Mouse (Mus musculus): Measurements from ENCODE around the gene Bard1. TPM values are rescaled to one million over a fixed set of nuclear protein-coding genes. Genes with fewer than 3 reads are reported as not detected.

Bard1 gene
- polyA plus RNA-seq, 1 experiment from 2014 or later, result 3.1 TPM

DNA sequence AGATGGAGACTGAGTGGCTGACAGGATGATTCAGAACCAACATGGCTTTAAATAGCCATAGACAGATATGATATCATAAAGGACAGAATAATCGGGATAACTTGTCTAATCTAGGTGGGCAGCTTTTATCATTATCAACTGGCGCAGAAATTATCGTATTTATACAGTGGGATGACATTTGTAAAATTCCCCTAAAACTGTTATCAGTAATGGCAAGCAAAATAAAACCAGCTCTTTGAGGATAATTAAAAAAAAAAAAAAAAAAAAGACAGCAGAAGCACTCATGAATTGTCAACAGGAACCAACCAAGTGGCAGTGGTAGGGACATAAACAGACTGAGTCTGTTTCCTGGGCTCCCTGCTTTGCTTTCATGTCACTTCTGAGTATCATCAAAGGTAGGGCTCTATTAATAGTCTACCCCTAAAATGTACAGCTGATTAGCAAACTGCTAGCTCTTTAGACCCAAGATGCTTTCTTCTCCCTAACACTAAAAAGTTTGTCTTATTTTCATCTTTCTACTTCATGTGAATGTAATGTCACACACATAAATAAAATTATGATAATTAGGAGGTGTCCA, 34.1 kb downstream of the Bard1 start:
- Histone ChIP-seq H3K27ac (replicated peaks; ENCODE audit: low read depth, low read length) (no peak overlapping the region), H3K27me3 (ENCODE audit: control insufficient read depth, insufficient read depth, low read length) (no peaks in the 10 kb centered on the region), H3K9me3 (ENCODE audit: control insufficient read depth, low read length) (no peaks in the 10 kb centered on the region), H3K4me1 (ENCODE audit: control insufficient read depth, insufficient read depth, low read length) (no peaks in the 10 kb centered on the region), H3K4me2 (ENCODE audit: low read depth, severe bottlenecking) (no peak overlapping the region), H3K9ac (ENCODE audit: low read length) (no peak overlapping the region), H3K36me3 (ENCODE audit: control insufficient read depth, insufficient read depth, low read length) (no peaks in the 10 kb centered on the region; the same call in 1 of the 2 replicates), H3K4me3 (ENCODE audit: low read depth, low read length) (no peak overlapping the region)
- 96% methylated on average over 3 of the region's 3 CpGs for WGBS
- no peak for ATAC-seq (ENCODE audit: insufficient number of reproducible peaks, low FRiP score, low TSS enrichment, low read depth)
- DNase-seq (ENCODE audit: low spot score), result no peak

DNA sequence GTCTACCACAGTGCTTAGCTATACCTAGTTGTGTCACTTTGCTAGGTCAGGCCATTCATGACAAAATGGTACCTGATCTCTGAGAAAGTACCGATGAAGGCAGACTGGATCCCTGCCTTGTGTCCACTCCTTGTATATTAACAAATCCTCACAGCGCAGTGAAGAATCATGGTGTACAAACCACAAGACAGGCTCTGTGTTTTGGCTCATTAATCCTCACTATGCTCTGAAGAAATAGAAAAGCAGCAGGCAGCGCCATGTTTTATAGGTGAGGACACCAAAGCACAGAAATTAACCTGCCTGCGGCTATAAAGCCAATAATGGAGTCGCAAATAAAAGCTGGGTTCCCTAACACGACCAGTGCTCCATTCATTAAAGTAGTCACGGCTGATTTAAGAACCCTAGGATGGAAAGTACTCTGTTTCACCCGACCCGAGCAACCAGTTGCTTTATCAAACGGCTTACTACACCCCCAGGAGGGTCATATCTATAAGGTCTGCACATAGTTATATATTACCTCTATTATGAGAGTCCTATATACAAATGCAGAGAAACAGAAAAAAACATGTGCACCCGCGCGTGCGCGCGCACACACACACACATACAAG, 39.0 kb downstream of the Bard1 start:
- Histone ChIP-seq H3K4me3 (ENCODE audit: low read depth, low read length) (no peak overlapping the region), H3K4me1 (ENCODE audit: control insufficient read depth, insufficient read depth, low read length) (no peaks in the 10 kb centered on the region), H3K4me2 (ENCODE audit: low read depth, severe bottlenecking) (no peak overlapping the region), H3K27me3 (ENCODE audit: control insufficient read depth, insufficient read depth, low read length) (no peaks in the 10 kb centered on the region), H3K9ac (ENCODE audit: low read length) (no peak overlapping the region), H3K9me3 (ENCODE audit: control insufficient read depth, low read length) (no peaks in the 10 kb centered on the region), H3K36me3 (ENCODE audit: control insufficient read depth, insufficient read depth, low read length) (no peaks in the 10 kb centered on the region; the same call in 1 of the 2 replicates), H3K27ac (replicated peaks; ENCODE audit: low read depth, low read length) (no peak overlapping the region)
- ATAC-seq (ENCODE audit: insufficient number of reproducible peaks, low FRiP score, low TSS enrichment, low read depth), result no peak
- 73% methylated on average over 16 of the region's 16 CpGs for WGBS
- no peak for DNase-seq (ENCODE audit: low spot score)

DNA sequence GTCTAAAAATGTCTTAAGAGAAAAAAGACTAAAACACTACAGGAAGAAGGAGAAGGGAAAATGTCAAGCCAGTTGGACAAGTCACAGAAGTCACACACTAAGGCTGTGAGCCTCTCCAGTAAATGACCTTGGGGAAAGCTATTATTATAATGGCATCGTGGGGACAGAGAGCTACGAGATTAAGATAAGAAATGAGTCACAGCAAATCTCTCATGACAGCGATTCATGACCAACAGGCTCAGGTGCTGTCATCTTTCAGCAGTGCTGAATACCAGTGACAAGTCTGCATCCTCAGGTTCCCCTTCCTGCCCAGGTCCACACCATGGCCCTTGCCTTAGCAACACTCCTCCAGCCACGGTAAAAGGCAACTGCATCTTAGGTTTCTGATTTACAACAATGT, 46.8 kb downstream of the Bard1 start:
- Histone ChIP-seq H3K9me3 (ENCODE audit: control insufficient read depth, low read length) (no peaks in the 10 kb centered on the region), H3K27me3 (ENCODE audit: control insufficient read depth, insufficient read depth, low read length) (no peaks in the 10 kb centered on the region), H3K4me2 (ENCODE audit: low read depth, severe bottlenecking) (no peak overlapping the region), H3K4me3 (ENCODE audit: low read depth, low read length) (no peak overlapping the region), H3K36me3 (ENCODE audit: control insufficient read depth, insufficient read depth, low read length) (no peaks in the 10 kb centered on the region; the same call in 1 of the 2 replicates), H3K4me1 (ENCODE audit: control insufficient read depth, insufficient read depth, low read length) (no peaks in the 10 kb centered on the region), H3K27ac (replicated peaks; ENCODE audit: low read depth, low read length) (no peak overlapping the region), H3K9ac (ENCODE audit: low read length) (no peak overlapping the region)
- ATAC-seq (ENCODE audit: insufficient number of reproducible peaks, low FRiP score, low TSS enrichment, low read depth), result no peak
- WGBS, result 79% methylated on average over 4 of the region's 4 CpGs
- DNase-seq (ENCODE audit: low spot score), result no peak

DNA sequence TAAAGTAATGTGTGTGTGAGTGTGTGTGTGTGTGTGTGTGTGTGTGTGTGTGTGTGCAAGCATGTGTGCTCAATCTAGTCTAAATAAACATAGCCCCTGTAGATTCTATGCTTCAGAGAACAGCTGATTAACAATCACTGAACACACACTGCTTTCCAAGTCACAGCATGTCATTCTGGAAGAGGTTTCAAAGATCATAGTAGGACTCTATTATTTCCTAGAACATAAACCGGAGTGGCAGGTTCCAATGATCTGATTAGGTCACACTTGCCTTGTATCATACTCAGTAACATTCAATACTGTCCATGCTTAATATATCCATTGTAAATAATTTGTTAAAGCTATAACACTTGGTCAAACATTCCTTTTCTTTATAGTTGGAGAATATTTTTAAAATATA, 47.5 kb downstream of the Bard1 start:
- Histone ChIP-seq H3K4me1 (ENCODE audit: control insufficient read depth, insufficient read depth, low read length) (no peaks in the 10 kb centered on the region), H3K9me3 (ENCODE audit: control insufficient read depth, low read length) (no peaks in the 10 kb centered on the region), H3K4me3 (ENCODE audit: low read depth, low read length) (no peak overlapping the region), H3K9ac (ENCODE audit: low read length) (no peak overlapping the region), H3K27me3 (ENCODE audit: control insufficient read depth, insufficient read depth, low read length) (no peaks in the 10 kb centered on the region), H3K27ac (replicated peaks; ENCODE audit: low read depth, low read length) (no peak overlapping the region), H3K36me3 (ENCODE audit: control insufficient read depth, insufficient read depth, low read length) (no peaks in the 10 kb centered on the region; the same call in 1 of the 2 replicates), H3K4me2 (ENCODE audit: low read depth, severe bottlenecking) (no peak overlapping the region)
- DNase-seq (ENCODE audit: low spot score) (no peak), ATAC-seq (ENCODE audit: insufficient number of reproducible peaks, low FRiP score, low TSS enrichment, low read depth) (no peak)
- WGBS, result 90% methylated on average over 1 of the region's 1 CpGs

DNA sequence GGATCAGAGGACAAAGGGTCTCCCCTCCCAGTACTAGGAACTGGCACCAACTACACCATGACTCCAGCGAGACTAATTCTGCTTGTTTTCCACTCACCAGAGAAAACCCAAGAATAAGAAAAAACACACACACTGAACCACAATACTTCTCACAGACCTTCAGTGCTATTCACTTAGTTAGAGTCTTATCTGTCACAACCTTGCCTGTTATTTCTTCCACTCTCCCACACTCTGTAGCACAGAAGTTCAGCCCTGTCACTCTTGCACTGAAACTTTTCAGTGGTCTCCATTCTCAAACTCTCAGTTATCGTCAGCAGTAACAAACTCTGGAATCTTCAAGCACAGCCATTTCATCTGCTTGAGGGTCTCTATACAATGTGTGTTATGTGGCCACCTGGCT, 50.2 kb downstream of the Bard1 start:
- Histone ChIP-seq H3K27me3 (ENCODE audit: control insufficient read depth, insufficient read depth, low read length) (no peaks in the 10 kb centered on the region), H3K4me2 (ENCODE audit: low read depth, severe bottlenecking) (no peak overlapping the region), H3K9ac (ENCODE audit: low read length) (no peak overlapping the region), H3K4me1 (ENCODE audit: control insufficient read depth, insufficient read depth, low read length) (no peaks in the 10 kb centered on the region), H3K36me3 (ENCODE audit: control insufficient read depth, insufficient read depth, low read length) (no peaks in the 10 kb centered on the region; the same call in 1 of the 2 replicates), H3K9me3 (ENCODE audit: control insufficient read depth, low read length) (no peaks in the 10 kb centered on the region), H3K27ac (replicated peaks; ENCODE audit: low read depth, low read length) (no peak overlapping the region), H3K4me3 (ENCODE audit: low read depth, low read length) (no peak overlapping the region)
- DNase-seq (ENCODE audit: low spot score), result no peak
- no peak for ATAC-seq (ENCODE audit: insufficient number of reproducible peaks, low FRiP score, low TSS enrichment, low read depth)
- WGBS, result 92% methylated on average over 2 of the region's 2 CpGs

DNA sequence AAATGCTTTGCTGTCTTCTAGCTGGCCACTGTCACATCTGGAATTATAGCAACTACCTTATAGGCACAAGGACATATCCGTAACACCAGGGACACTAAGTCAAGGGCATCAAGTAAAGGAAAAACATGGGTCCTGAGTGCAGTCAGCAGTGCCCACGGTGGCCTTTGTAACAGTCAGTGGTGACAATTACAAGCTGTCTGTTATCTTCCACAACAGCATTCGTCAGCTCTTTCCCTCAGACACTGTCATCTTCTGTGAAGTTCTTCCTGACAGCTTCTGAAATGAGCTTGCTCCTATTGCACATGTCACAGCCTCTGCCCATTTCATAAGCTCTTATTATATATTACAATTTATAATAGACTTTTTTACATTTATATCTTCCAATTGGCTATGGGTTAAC, 50.7 kb downstream of the Bard1 start:
- no peak overlapping the region for H3K27ac ChIP-seq (replicated peaks; ENCODE audit: low read depth, low read length)
- 92% methylated on average over 3 of the region's 3 CpGs for WGBS
- no peak for ATAC-seq (ENCODE audit: insufficient number of reproducible peaks, low FRiP score, low TSS enrichment, low read depth)

DNA sequence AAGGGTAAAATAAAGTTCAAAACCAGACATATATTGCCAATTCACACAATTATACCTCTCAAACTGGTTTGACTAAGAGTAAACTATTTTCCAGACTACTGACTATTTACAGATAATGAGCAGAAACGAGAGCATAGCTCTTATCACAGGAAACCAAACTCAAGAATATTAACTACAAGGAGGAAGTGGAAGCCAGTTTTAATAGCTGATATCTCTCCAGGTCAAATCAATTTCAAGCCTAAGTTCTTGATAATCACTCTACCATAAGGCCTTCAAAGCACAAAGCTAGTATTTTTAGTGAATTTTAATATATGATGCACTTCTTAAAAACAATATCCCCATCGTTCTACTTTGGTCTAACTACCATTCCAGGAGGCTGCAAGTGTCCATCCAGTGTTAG, 57.8 kb downstream of the Bard1 start:
- H3K9ac ChIP-seq (ENCODE audit: low read length), result no peak overlapping the region
- H3K4me2 ChIP-seq (ENCODE audit: low read depth, severe bottlenecking), result no peak overlapping the region
- no peaks in the 10 kb centered on the region for H3K4me1 ChIP-seq (ENCODE audit: control insufficient read depth, insufficient read depth, low read length)
- no peaks in the 10 kb centered on the region for H3K9me3 ChIP-seq (ENCODE audit: control insufficient read depth, low read length)
- ATAC-seq (ENCODE audit: insufficient number of reproducible peaks, low FRiP score, low TSS enrichment, low read depth) (no peak), DNase-seq (ENCODE audit: low spot score) (no peak)
- H3K36me3 ChIP-seq (ENCODE audit: control insufficient read depth, insufficient read depth, low read length), result no peaks in the 10 kb centered on the region
- H3K27ac ChIP-seq (replicated peaks; ENCODE audit: low read depth, low read length), result no peak overlapping the region
- H3K27me3 ChIP-seq (ENCODE audit: control insufficient read depth, insufficient read depth, low read length), result no peaks in the 10 kb centered on the region
- H3K4me3 ChIP-seq (ENCODE audit: low read depth, low read length), result no peak overlapping the region
- 87% methylated on average over 2 of the region's 2 CpGs for WGBS

More for the DNA sequence above, 50.7 kb downstream of the Bard1 start:
- H3K4me3 ChIP-seq (ENCODE audit: low read depth, low read length), result no peak overlapping the region
- H3K27me3 ChIP-seq (ENCODE audit: control insufficient read depth, insufficient read depth, low read length), result no peaks in the 10 kb centered on the region
- H3K36me3 ChIP-seq (ENCODE audit: control insufficient read depth, insufficient read depth, low read length), result no peaks in the 10 kb centered on the region; the same call in 1 of the 2 replicates
- H3K4me1 ChIP-seq (ENCODE audit: control insufficient read depth, insufficient read depth, low read length), result no peaks in the 10 kb centered on the region
- H3K4me2 ChIP-seq (ENCODE audit: low read depth, severe bottlenecking), result no peak overlapping the region
- H3K9ac ChIP-seq (ENCODE audit: low read length), result no peak overlapping the region
- DNase-seq (ENCODE audit: low spot score), result no peak
- no peaks in the 10 kb centered on the region for H3K9me3 ChIP-seq (ENCODE audit: control insufficient read depth, low read length)

DNA sequence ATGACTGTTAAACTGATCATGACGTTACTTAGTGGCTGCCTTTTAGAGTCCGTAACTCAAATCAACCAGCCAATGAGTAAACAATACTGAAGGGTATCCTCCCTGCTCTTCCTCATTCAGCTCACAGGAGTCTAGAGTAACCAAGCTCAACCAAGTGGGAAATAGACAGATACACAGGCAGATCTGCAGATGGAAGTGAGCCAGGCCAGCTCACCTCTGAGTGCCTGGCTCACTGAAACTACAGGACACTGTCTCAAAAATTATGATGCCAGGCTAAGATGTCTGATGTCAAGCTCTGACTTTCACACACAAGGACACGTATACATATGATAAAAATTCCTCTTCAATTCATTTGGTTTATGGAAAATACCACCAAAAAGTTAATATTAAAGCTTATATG, 59.0 kb downstream of the Bard1 start:
- no peaks in the 10 kb centered on the region for H3K27me3 ChIP-seq (ENCODE audit: control insufficient read depth, insufficient read depth, low read length)
- ATAC-seq (ENCODE audit: insufficient number of reproducible peaks, low FRiP score, low TSS enrichment, low read depth), result no peak
- H3K9me3 ChIP-seq (ENCODE audit: control insufficient read depth, low read length), result no peaks in the 10 kb centered on the region
- no peak overlapping the region for H3K4me3 ChIP-seq (ENCODE audit: low read depth, low read length)
- DNase-seq (ENCODE audit: low spot score), result no peak
- no peak overlapping the region for H3K4me2 ChIP-seq (ENCODE audit: low read depth, severe bottlenecking)
- no peaks in the 10 kb centered on the region for H3K4me1 ChIP-seq (ENCODE audit: control insufficient read depth, insufficient read depth, low read length)
- 93% methylated on average over 3 of the region's 3 CpGs for WGBS
- no peak overlapping the region for H3K27ac ChIP-seq (replicated peaks; ENCODE audit: low read depth, low read length)
- no peak overlapping the region for H3K9ac ChIP-seq (ENCODE audit: low read length)
- H3K36me3 ChIP-seq (ENCODE audit: control insufficient read depth, insufficient read depth, low read length), result no peaks in the 10 kb centered on the region

DNA sequence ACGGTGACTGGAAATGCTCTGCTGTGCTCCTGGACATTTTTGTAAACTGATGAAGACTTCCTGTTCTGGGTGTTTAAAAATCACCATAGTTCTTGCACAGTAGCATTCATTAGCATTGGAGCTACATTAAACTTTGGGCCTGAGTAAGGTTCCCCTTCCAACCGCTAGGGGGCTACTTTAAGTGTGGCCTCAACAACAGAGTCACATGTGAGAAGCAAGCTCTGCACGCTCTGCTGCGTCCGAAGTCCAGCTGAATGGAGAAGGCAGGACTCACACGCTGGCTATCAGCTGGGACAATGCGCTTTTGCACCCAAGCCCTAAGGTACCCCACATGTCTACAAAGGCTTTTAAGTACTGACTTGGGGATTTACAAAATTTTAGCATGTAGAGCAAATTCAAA, 65.9 kb downstream of the Bard1 start:
- 66% methylated on average over 7 of the region's 7 CpGs for WGBS
- Histone ChIP-seq H3K4me3 (ENCODE audit: low read depth, low read length) (no peak overlapping the region), H3K4me1 (ENCODE audit: control insufficient read depth, insufficient read depth, low read length) (no peaks in the 10 kb centered on the region), H3K4me2 (ENCODE audit: low read depth, severe bottlenecking) (no peak overlapping the region), H3K27ac (replicated peaks; ENCODE audit: low read depth, low read length) (no peak overlapping the region), H3K9me3 (ENCODE audit: control insufficient read depth, low read length) (no peaks in the 10 kb centered on the region), H3K36me3 (ENCODE audit: control insufficient read depth, insufficient read depth, low read length) (no peaks in the 10 kb centered on the region), H3K27me3 (ENCODE audit: control insufficient read depth, insufficient read depth, low read length) (no peaks in the 10 kb centered on the region), H3K9ac (ENCODE audit: low read length) (no peak overlapping the region)
- ATAC-seq (ENCODE audit: insufficient number of reproducible peaks, low FRiP score, low TSS enrichment, low read depth) (no peak), DNase-seq (ENCODE audit: low spot score) (peak; percentile 37)

All from limb, embryonic 11.5 days (tissue).